Comparison of ENCODE assay signal across 7 mouse cellular contexts in the genomic region with DNA sequence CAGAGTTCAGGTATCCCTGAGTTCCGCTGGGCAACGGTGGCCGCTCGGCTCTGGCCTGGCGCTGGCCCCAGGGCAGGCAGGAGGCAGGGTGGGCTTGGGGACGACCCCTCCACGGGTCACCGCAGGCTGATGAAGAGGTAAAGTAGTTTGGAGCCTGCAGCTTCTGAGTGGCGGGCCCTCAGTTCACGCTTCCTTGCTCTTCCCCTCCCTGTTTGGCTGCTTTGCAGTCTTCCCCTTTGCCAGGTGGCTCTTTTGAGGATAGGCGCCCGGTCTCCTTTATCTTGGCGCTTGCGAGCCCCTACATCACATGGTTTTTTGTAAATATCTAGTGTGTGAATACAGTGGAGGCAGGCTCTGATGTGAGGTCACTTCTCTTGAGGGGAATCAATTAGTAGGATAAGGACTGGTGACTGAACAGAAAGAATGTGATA. TPM values are rescaled to one million over a fixed set of nuclear protein-coding genes. Genes with fewer than 3 reads are reported as not detected.
DNase-seq lines count a peak whose midpoint lies in the region; ATAC-seq lines count a peak whose summit lies in the region.

No protein-coding gene starts in this region.

- DNase-seq in lung, postnatal 4 days, result no peak
- peak; percentile 6 for DNase-seq in c-Kit-positive CD71-positive TER-119-negative erythroid progenitor cells, embryonic 14.5 days (ENCODE audit: low read depth)
- no peak for DNase-seq in midbrain, embryonic 10.5 days (ENCODE audit: low spot score)
- no peak for DNase-seq in urinary bladder, postnatal 25 days (ENCODE audit: low spot score)
- no peak for DNase-seq in urinary bladder, adult 2 months (ENCODE audit: low spot score)

- no peaks in the 10 kb centered on the region for H3K27me3 ChIP-seq in lung, embryonic 15.5 days
- no peaks in the 10 kb centered on the region for H3K27me3 ChIP-seq in hindbrain, embryonic 13.5 days
- H3K27me3 ChIP-seq in midbrain, embryonic 10.5 days (ENCODE audit: low read depth, poor library complexity, severe bottlenecking), result no peaks in the 10 kb centered on the region

- H3K27ac ChIP-seq in lung, embryonic 15.5 days, result peak overlapping the region; percentile 82
- H3K27ac ChIP-seq in hindbrain, embryonic 13.5 days, result peak overlapping the region; percentile 91
- peak overlapping the region; percentile 90 for H3K27ac ChIP-seq in midbrain, embryonic 10.5 days (replicated peaks)

- ATAC-seq in lung, embryonic 15.5 days (ENCODE audit: borderline replicate concordance, extremely low read depth, low FRiP score, low TSS enrichment), result no peak
- peak; percentile 76; the same call in 1 of the 2 replicates for ATAC-seq in hindbrain, embryonic 13.5 days (ENCODE audit: low FRiP score)

- no peaks in the 10 kb centered on the region for H3K4me1 ChIP-seq in lung, embryonic 15.5 days
- H3K4me1 ChIP-seq in hindbrain, embryonic 13.5 days (replicated peaks), result peaks cover 5% of the 10 kb centered on the region; the same call in 1 of the 2 replicates
- peaks cover 6% of the 10 kb centered on the region for H3K4me1 ChIP-seq in midbrain, embryonic 10.5 days

- H3K36me3 ChIP-seq in lung, embryonic 15.5 days, result no peaks in the 10 kb centered on the region
- no peaks in the 10 kb centered on the region for H3K36me3 ChIP-seq in hindbrain, embryonic 13.5 days
- no peaks in the 10 kb centered on the region for H3K36me3 ChIP-seq in midbrain, embryonic 10.5 days

- WGBS in lung, embryonic 15.5 days, result 18% methylated on average over 14 of the region's 14 CpGs
- WGBS in hindbrain, embryonic 13.5 days, result 17% methylated on average over 14 of the region's 14 CpGs
- 20% methylated on average over 14 of the region's 14 CpGs for WGBS in midbrain, embryonic 10.5 days

- no peaks in the 10 kb centered on the region for H3K9me3 ChIP-seq in lung, embryonic 15.5 days
- no peaks in the 10 kb centered on the region for H3K9me3 ChIP-seq in hindbrain, embryonic 13.5 days
- no peaks in the 10 kb centered on the region for H3K9me3 ChIP-seq in midbrain, embryonic 10.5 days (replicated peaks)

- peak overlapping the region; percentile 55 for H3K4me2 ChIP-seq in lung, embryonic 15.5 days
- peak overlapping the region; percentile 55 for H3K4me2 ChIP-seq in hindbrain, embryonic 13.5 days

- peak overlapping the region; percentile 75 for H3K9ac ChIP-seq in lung, embryonic 15.5 days
- H3K9ac ChIP-seq in hindbrain, embryonic 13.5 days, result peak overlapping the region; percentile 82

- H3K4me3 ChIP-seq in lung, embryonic 15.5 days, result peak overlapping the region; percentile 69
- H3K4me3 ChIP-seq in hindbrain, embryonic 13.5 days, result peak overlapping the region; percentile 63
- H3K4me3 ChIP-seq in midbrain, embryonic 10.5 days, result peak overlapping the region; percentile 70

RNA-seq across cellular contexts. Expression of gene Vma21, which starts 1.2 kb away (rescaled TPM):
- polyA plus RNA-seq in lung, embryonic 15.5 days (2015; fragmentation: Nextera tagmentation; extraction: Ambion mirVana), result 44.9 and 50.0 TPM in 2 replicates
- polyA plus RNA-seq in hindbrain, embryonic 13.5 days (2015; fragmentation: Nextera tagmentation; extraction: Ambion mirVana), result 53.1 and 60.3 TPM in 2 replicates
- polyA plus RNA-seq in midbrain, embryonic 10.5 days (2016; fragmentation: Nextera tagmentation; extraction: Ambion mirVana), result 44.3 and 49.2 TPM in 2 replicates
- polyA plus RNA-seq in urinary bladder, adult 2 months (2012; rRNA removed), result 14.2 and 15.2 TPM in 2 replicates
